Mouse (Mus musculus): ENCODE results near the gene Slc25a35.
"Not testable (repeated sequence)": the region's sequence is repeated elsewhere in the genome, so short reads cannot be mapped to it uniquely, and the experiment has no call there.

Slc25a35 gene

GRCm38 (mm10) chr11:68967337-68968282, at the start of gene Slc25a35:
Slc25a35 (plus strand) TSS chr11:68968131.
- DNase-seq, result peak; percentile 91 to 95

- DNase-seq, result no peak
Observed at GRCm38 (mm10) chr11:68923191-68923590, 44.7 kb upstream of the Slc25a35 start.

- no peak for DNase-seq
Observed at GRCm38 (mm10) chr11:68924749-68925148, 43.2 kb upstream of the Slc25a35 start.

GRCm38 (mm10) chr11:68926981-68927380, 41.0 kb upstream of the Slc25a35 start, which contains the start of gene Odf4:
Odf4 (minus strand) TSS chr11:68927081.
- no peak for DNase-seq

GRCm38 (mm10) chr11:68929947-68930346, 38.0 kb upstream of the Slc25a35 start:
- DNase-seq, result no peak

GRCm38 (mm10) chr11:68933885-68934507, 33.9 kb upstream of the Slc25a35 start:
- DNase-seq, result no peak

- not testable (repeated sequence) for DNase-seq
Observed at GRCm38 (mm10) chr11:68936951-68937350, 31.0 kb upstream of the Slc25a35 start.

- peak; percentile 83 to 90 for DNase-seq
Observed at GRCm38 (mm10) chr11:68939451-68940304, 28.3 kb upstream of the Slc25a35 start.

- DNase-seq, result peak; percentile 60 to 74
Observed at GRCm38 (mm10) chr11:68940516-68940915, 27.4 kb upstream of the Slc25a35 start.

GRCm38 (mm10) chr11:68942731-68943130, 25.2 kb upstream of the Slc25a35 start:
- DNase-seq, result peak in 1 of 2 experiments; percentile 25

- no peak for DNase-seq
Observed at GRCm38 (mm10) chr11:68945245-68945644, 22.7 kb upstream of the Slc25a35 start.

- DNase-seq, result no peak
Observed at GRCm38 (mm10) chr11:68946001-68946400, 21.9 kb upstream of the Slc25a35 start.

- DNase-seq, result no peak
Observed at GRCm38 (mm10) chr11:68946806-68947440, 21.0 kb upstream of the Slc25a35 start.

- no peak for DNase-seq
Observed at GRCm38 (mm10) chr11:68947542-68947993, 20.4 kb upstream of the Slc25a35 start.

- no peak for DNase-seq
Observed at GRCm38 (mm10) chr11:68953903-68954302, 14.0 kb upstream of the Slc25a35 start.

GRCm38 (mm10) chr11:68954408-68954807, 13.5 kb upstream of the Slc25a35 start:
- DNase-seq, result peak in 1 of 2 experiments; percentile 27

GRCm38 (mm10) chr11:68955473-68955872, 12.5 kb upstream of the Slc25a35 start:
- no peak for DNase-seq

- DNase-seq, result peak; percentile 33 to 45
Observed at GRCm38 (mm10) chr11:68956107-68956506, 11.8 kb upstream of the Slc25a35 start.

- DNase-seq, result peak; percentile 45 to 58
Observed at GRCm38 (mm10) chr11:68956697-68957096, 11.2 kb upstream of the Slc25a35 start.

- peak in 1 of 2 experiments; percentile 36 for DNase-seq
Observed at GRCm38 (mm10) chr11:68957308-68957707, 10.6 kb upstream of the Slc25a35 start, which contains the start of gene Arhgef15. Arhgef15 (minus strand) TSS chr11:68957480.

GRCm38 (mm10) chr11:68957971-68958370, 10.0 kb upstream of the Slc25a35 start:
- no peak for DNase-seq

- no peak for DNase-seq
Observed at GRCm38 (mm10) chr11:68961596-68961995, 6.3 kb upstream of the Slc25a35 start.
